Mouse (Mus musculus) bone marrow macrophage, adult 2 months (primary cell): Measurements from ENCODE around the gene Tmem135. TPM values are rescaled to one million over a fixed set of nuclear protein-coding genes. Genes with fewer than 3 reads are reported as not detected.

Experiments used
- H3K27ac ChIP-seq: 2 replicates; pipeline ENCODE4 v1.5.1; 2012; ENCODE audit warnings: low read depth, low read length; ENCODE audit not compliant: insufficient read depth
- H3K4me1 ChIP-seq: 2 replicates; pipeline ENCODE4 v1.6.1; 2012; ENCODE audit warnings: low read length; ENCODE audit not compliant: control insufficient read depth, insufficient read depth
- H3K4me3 ChIP-seq: 2 replicates; pipeline ENCODE4 v1.5.1; 2012; ENCODE audit warnings: mild to moderate bottlenecking, low read length, moderate library complexity; ENCODE audit not compliant: insufficient read depth
- CTCF ChIP-seq: IDR thresholded peaks from 2 replicates; pipeline ENCODE4 v1.5.1; 2012; ENCODE audit warnings: low read depth, mild to moderate bottlenecking, low read length, moderate library complexity
- POLR2A ChIP-seq: IDR thresholded peaks from 2 replicates; pipeline ENCODE4 v1.6.1; 2012; ENCODE audit warnings: mild to moderate bottlenecking, low read depth, low read length, borderline replicate concordance
- polyA plus RNA-seq: library from polyadenylated mRNA; stranded (reverse); fragments of >200 nt; gene quantifications from 2 replicates; pipeline ENCODE4 v1.2.4, GENCODE M21; 2012; ENCODE audit not compliant: missing spikeins, insufficient read depth, insufficient read length

The Tmem135 gene
- polyA plus RNA-seq, 1 experiment, result 58.4 TPM

GRCm38 (mm10) chr7:89403053-89403972 is 709 bp downstream of the Tmem135 start:
- H3K27ac ChIP-seq, result no peak overlapping the region
- H3K4me1 ChIP-seq, result no peaks in the 10 kb centered on the region
- TF ChIP-seq CTCF (no peak), POLR2A (no peak)
- peak overlapping the region; percentile 77 for H3K4me3 ChIP-seq

GRCm38 (mm10) chr7:89401936-89402335 is 2.1 kb downstream of the Tmem135 start:
- TF ChIP-seq POLR2A (no peak), CTCF (no peak)
- H3K27ac ChIP-seq, result no peak overlapping the region
- no peaks in the 10 kb centered on the region for H3K4me1 ChIP-seq
- H3K4me3 ChIP-seq, result no peak overlapping the region

- no peak for TF ChIP-seq CTCF
- no peak for TF ChIP-seq POLR2A
- no peak overlapping the region for H3K27ac ChIP-seq
- no peaks in the 10 kb centered on the region for H3K4me1 ChIP-seq
Observed at GRCm38 (mm10) chr7:89401136-89401858, 2.7 kb downstream of the Tmem135 start.

GRCm38 (mm10) chr7:89400721-89401120 is 3.3 kb downstream of the Tmem135 start:
- Histone ChIP-seq H3K27ac (no peak overlapping the region), H3K4me3 (no peak overlapping the region), H3K4me1 (peaks cover 4% of the 10 kb centered on the region)
- TF ChIP-seq POLR2A (no peak), CTCF (no peak)

More at GRCm38 (mm10) chr7:89401136-89401858, 2.7 kb downstream of the Tmem135 start:
- no peak overlapping the region for H3K4me3 ChIP-seq

- peaks cover 4% of the 10 kb centered on the region for H3K4me1 ChIP-seq
- TF ChIP-seq CTCF (no peak), POLR2A (no peak)
- H3K4me3 ChIP-seq, result no peak overlapping the region
- no peak overlapping the region for H3K27ac ChIP-seq
Observed at GRCm38 (mm10) chr7:89397837-89398534, 6.0 kb downstream of the Tmem135 start.

DNA sequence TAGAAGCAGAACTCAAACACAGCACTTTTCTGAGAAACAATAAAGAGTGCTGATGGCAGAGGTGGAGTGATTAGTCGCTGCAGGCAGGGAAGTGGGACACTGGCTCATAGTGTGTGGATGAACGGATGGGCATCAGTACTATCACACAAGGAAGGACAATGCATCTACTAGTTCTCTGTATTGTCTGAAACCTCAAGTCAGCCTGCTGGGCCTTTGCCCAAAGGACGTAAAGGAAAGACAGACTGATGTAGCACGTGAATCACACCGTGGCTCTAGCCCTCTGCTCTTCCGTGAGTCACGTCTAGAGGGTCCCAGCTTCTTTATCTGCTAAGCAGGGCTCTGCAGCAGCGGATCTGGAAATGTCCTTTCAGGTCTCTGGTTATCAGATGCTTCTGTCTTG is 7.6 kb downstream of the Tmem135 start:
- no peak for TF ChIP-seq CTCF
- peaks cover 4% of the 10 kb centered on the region for H3K4me1 ChIP-seq
- no peak overlapping the region for H3K4me3 ChIP-seq
- no peak overlapping the region for H3K27ac ChIP-seq

DNA sequence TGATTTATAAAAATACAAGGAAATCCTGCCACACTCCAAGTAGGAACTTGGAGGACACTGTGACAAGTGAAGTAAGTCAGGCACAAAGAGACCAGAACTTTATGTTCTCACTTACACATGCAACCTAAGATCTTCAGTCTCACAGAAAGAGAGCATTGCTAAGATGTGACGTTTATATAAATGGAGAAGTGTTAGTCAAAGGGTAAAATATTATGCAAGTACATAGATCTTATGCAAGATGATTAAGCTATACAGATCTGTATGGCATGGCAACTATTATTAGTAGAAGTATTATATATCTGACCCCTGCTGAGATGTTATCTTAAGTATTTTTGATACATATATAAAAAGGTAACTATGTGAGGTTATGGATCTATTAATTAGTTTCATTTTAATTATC is 8.6 kb downstream of the Tmem135 start:
- Histone ChIP-seq H3K4me3 (no peak overlapping the region), H3K27ac (no peak overlapping the region), H3K4me1 (peaks cover 4% of the 10 kb centered on the region)
- no peak for TF ChIP-seq CTCF

GRCm38 (mm10) chr7:89392825-89393224 is 11.2 kb downstream of the Tmem135 start:
- no peak for TF ChIP-seq CTCF
- no peak for TF ChIP-seq POLR2A
- Histone ChIP-seq H3K4me1 (peaks cover 4% of the 10 kb centered on the region), H3K27ac (no peak overlapping the region), H3K4me3 (no peak overlapping the region)

GRCm38 (mm10) chr7:89392388-89392787 is 11.6 kb downstream of the Tmem135 start:
- no peak overlapping the region for H3K27ac ChIP-seq
- no peak overlapping the region for H3K4me3 ChIP-seq
- TF ChIP-seq CTCF, result no peak
- no peak for TF ChIP-seq POLR2A
- H3K4me1 ChIP-seq, result peaks cover 4% of the 10 kb centered on the region
